Mouse (Mus musculus) heart, postnatal 0 days (tissue): Measurements from ENCODE around the gene Nup133. TPM values are rescaled to one million over a fixed set of nuclear protein-coding genes. Genes with fewer than 3 reads are reported as not detected.

ENCODE experiments used
- ATAC-seq: fragments of 200-750 bp; cut with Nextera tagmentation; 2 replicates; pipeline ENCODE4 v1.8.0; 2017; ENCODE audit warnings: low read depth, moderate number of reproducible peaks, moderate library complexity; ENCODE audit not compliant: insufficient read depth
- DNase-seq: peaks from one replicate; pipeline ENCODE4 v3.0.0-alpha.2; 2016; ENCODE audit warnings: low spot score
- H3K27ac ChIP-seq: fragments of 300-500 bp; sonication (generic); 2 replicates; pipeline ENCODE4 v1.5.1; 2014; ENCODE audit warnings: low read depth, mild to moderate bottlenecking
- H3K27me3 ChIP-seq: fragments of 300-500 bp; sonication (generic); 2 replicates; pipeline ENCODE4 v1.6.1; 2014; ENCODE audit warnings: low read length, mixed read lengths; ENCODE audit not compliant: control insufficient read depth, insufficient read depth
- H3K36me3 ChIP-seq: fragments of 300-500 bp; sonication (generic); replicated peaks from 2 replicates; pipeline ENCODE4 v1.6.1; 2014; ENCODE audit warnings: low read length, mixed read lengths; ENCODE audit not compliant: control insufficient read depth, insufficient read depth
- H3K4me1 ChIP-seq: fragments of 300-500 bp; sonication (generic); 2 replicates; pipeline ENCODE4 v1.6.1; 2014; ENCODE audit warnings: antibody characterized with exemption; ENCODE audit not compliant: control insufficient read depth, insufficient read depth
- H3K4me2 ChIP-seq: fragments of 300-500 bp; sonication (generic); 2 replicates; pipeline ENCODE4 v1.6.1; 2014; ENCODE audit warnings: low read depth, mild to moderate bottlenecking, low read length, moderate library complexity
- H3K4me3 ChIP-seq: fragments of 300-500 bp; sonication (generic); 2 replicates; pipeline ENCODE4 v1.5.1; 2014; ENCODE audit warnings: low read depth, low read length
- H3K9ac ChIP-seq: fragments of 300-500 bp; sonication (generic); replicated peaks from 2 replicates; pipeline ENCODE4 v1.6.1; 2014; ENCODE audit warnings: low read depth, low read length, mixed read lengths
- H3K9me3 ChIP-seq: fragments of 300-500 bp; sonication (generic); replicated peaks from 2 replicates; pipeline ENCODE4 v1.6.1; 2016; ENCODE audit warnings: low read length; ENCODE audit not compliant: control insufficient read depth
- CTCF ChIP-seq: IDR thresholded peaks from 2 replicates; pipeline ENCODE4 v1.5.1; 2016; ENCODE audit warnings: antibody characterized with exemption, control low read depth, low read depth
- EP300 ChIP-seq: IDR thresholded peaks from 2 replicates; pipeline ENCODE4 v1.6.1; 2016; ENCODE audit warnings: antibody characterized with exemption, low read depth
- WGBS: fragments of 180-500 bp; shearing (Covaris S2); extraction: QIAGEN DNeasy Blood & Tissue Kit; methylation state at CpG from one replicate; pipeline ENCODE4 v1.1.7; 2014; 5-methylcytosine and 5-hydroxymethylcytosine counted together
- polyA plus RNA-seq: library from polyadenylated mRNA; unstranded; fragments of >200 nt; fragmentation: Nextera tagmentation; extraction: Ambion mirVana; gene quantifications from 2 replicates; pipeline ENCODE4 v1.2.1, GENCODE M21; 2015
- total RNA-seq: library from RNA; depleted of rRNA; stranded (reverse); fragments of >200 nt; gene quantifications from 2 replicates; pipeline ENCODE4 v1.2.3, GENCODE M21; 2014; ENCODE audit warnings: low replicate concordance

The Nup133 gene
- total and polyA plus RNA-seq, 2 experiments from 2014 or later, result 9.8 to 14.8 TPM

- H3K27ac ChIP-seq, result no peak overlapping the region
- H3K4me3 ChIP-seq, result no peak overlapping the region
- no peak overlapping the region for H3K4me2 ChIP-seq
- WGBS, result 90% methylated on average over 3 of the region's 3 CpGs
- H3K9ac ChIP-seq, result no peak overlapping the region
- TF ChIP-seq CTCF (no peak), EP300 (no peak)
- ATAC-seq (no peak), DNase-seq (no peak)
- H3K27me3 ChIP-seq, result no peaks in the 10 kb centered on the region
- no peaks in the 10 kb centered on the region for H3K4me1 ChIP-seq
- H3K36me3 ChIP-seq, result peaks cover 86% of the 10 kb centered on the region
- H3K9me3 ChIP-seq, result no peaks in the 10 kb centered on the region
These were observed 34.4 kb downstream of the Nup133 start for GRCm38 (mm10) chr8:123914635-123915034.

GRCm38 (mm10) chr8:123912265-123912664 lies 36.8 kb downstream of the Nup133 start:
- H3K27me3 ChIP-seq, result no peaks in the 10 kb centered on the region
- H3K4me3 ChIP-seq, result no peak overlapping the region
- WGBS, result 86% methylated on average over 4 of the region's 4 CpGs
- no peak for TF ChIP-seq EP300
- no peak for TF ChIP-seq CTCF
- no peaks in the 10 kb centered on the region for H3K9me3 ChIP-seq
- H3K36me3 ChIP-seq, result peaks cover 93% of the 10 kb centered on the region
- H3K27ac ChIP-seq, result no peak overlapping the region
- ATAC-seq, result no peak
- no peak overlapping the region for H3K9ac ChIP-seq
- H3K4me2 ChIP-seq, result no peak overlapping the region
- no peak for DNase-seq
- no peaks in the 10 kb centered on the region for H3K4me1 ChIP-seq

- no peaks in the 10 kb centered on the region for H3K9me3 ChIP-seq
- no peak overlapping the region for H3K4me2 ChIP-seq
- no peak for DNase-seq
- no peak overlapping the region for H3K4me3 ChIP-seq
- no peaks in the 10 kb centered on the region for H3K4me1 ChIP-seq
- H3K36me3 ChIP-seq, result peaks cover 86% of the 10 kb centered on the region
- H3K9ac ChIP-seq, result no peak overlapping the region
- H3K27me3 ChIP-seq, result no peaks in the 10 kb centered on the region
- no peak for TF ChIP-seq EP300
- TF ChIP-seq CTCF, result no peak
- no peak overlapping the region for H3K27ac ChIP-seq
- no peak for ATAC-seq
- 89% methylated on average over 6 of the region's 6 CpGs for WGBS
These were observed 41.5 kb downstream of the Nup133 start for GRCm38 (mm10) chr8:123907604-123908003.

- peaks cover 76% of the 10 kb centered on the region for H3K36me3 ChIP-seq
These were observed 46.4 kb downstream of the Nup133 start for GRCm38 (mm10) chr8:123902653-123903052.

GRCm38 (mm10) chr8:123899366-123899765 lies 49.7 kb downstream of the Nup133 start:
- Histone ChIP-seq H3K9me3 (no peaks in the 10 kb centered on the region), H3K9ac (no peak overlapping the region), H3K4me1 (no peaks in the 10 kb centered on the region), H3K4me3 (no peak overlapping the region), H3K27me3 (peaks cover 10% of the 10 kb centered on the region; the same call in 1 of the 2 replicates), H3K4me2 (no peak overlapping the region), H3K36me3 (peaks cover 53% of the 10 kb centered on the region), H3K27ac (no peak overlapping the region)
- TF ChIP-seq EP300 (no peak), CTCF (no peak)
- DNase-seq (no peak), ATAC-seq (no peak)
- WGBS, result 83% methylated on average over 7 of the region's 7 CpGs

More at GRCm38 (mm10) chr8:123902653-123903052, 46.4 kb downstream of the Nup133 start:
- TF ChIP-seq EP300 (no peak), CTCF (no peak)
- Histone ChIP-seq H3K27me3 (no peaks in the 10 kb centered on the region), H3K4me3 (no peak overlapping the region), H3K9ac (no peak overlapping the region), H3K4me2 (no peak overlapping the region), H3K4me1 (no peaks in the 10 kb centered on the region), H3K27ac (no peak overlapping the region), H3K9me3 (no peaks in the 10 kb centered on the region)
- WGBS, result 76% methylated on average over 7 of the region's 7 CpGs
- DNase-seq, result no peak
- no peak for ATAC-seq

- WGBS, result 86% methylated on average over 5 of the region's 5 CpGs
- TF ChIP-seq CTCF (no peak), EP300 (no peak)
- no peak for DNase-seq
- Histone ChIP-seq H3K4me1 (no peaks in the 10 kb centered on the region), H3K27ac (no peak overlapping the region), H3K4me2 (no peak overlapping the region), H3K9ac (no peak overlapping the region), H3K36me3 (peaks cover 45% of the 10 kb centered on the region), H3K9me3 (no peaks in the 10 kb centered on the region), H3K27me3 (peaks cover 17% of the 10 kb centered on the region; the same call in 1 of the 2 replicates), H3K4me3 (no peak overlapping the region)
- ATAC-seq, result no peak
These were observed 50.5 kb downstream of the Nup133 start for GRCm38 (mm10) chr8:123898576-123898975.
